Mouse (Mus musculus): ENCODE data around the gene Lcn3. TPM values are rescaled to one million over a fixed set of nuclear protein-coding genes. Genes with fewer than 3 reads are reported as not detected.
"Not testable (repeated sequence)": the region's sequence is repeated elsewhere in the genome, so short reads cannot be mapped to it uniquely, and the experiment has no call there.

Lcn3 gene
- 0.45 TPM in 1 of 2 replicates, not detected in the other for polyA plus RNA-seq (2014; fragmentation: Nextera tagmentation; extraction: Ambion mirVana)

- Histone ChIP-seq H3K27ac (ENCODE audit: low read depth, low read length) (no peak within 1 kb of the TSS), H3K9ac (ENCODE audit: low read depth, low read length) (no peak within 1 kb of the TSS), H3K4me1 (ENCODE audit: control insufficient read depth, insufficient read depth, low read length) (no peaks in the 10 kb centered on the region), H3K27me3 (ENCODE audit: control insufficient read depth, insufficient read depth, low read length) (no peaks in the 10 kb centered on the region), H3K4me3 (ENCODE audit: low read length) (no peak within 1 kb of the TSS), H3K9me3 (ENCODE audit: control insufficient read depth, low read length) (no peaks in the 10 kb centered on the region), H3K4me2 (replicated peaks; ENCODE audit: low read depth, low read length) (no peak within 1 kb of the TSS), H3K36me3 (ENCODE audit: control insufficient read depth, insufficient read depth, low read length) (no peaks in the 10 kb centered on the region)
- 56% methylated on average over 2 of the region's 2 CpGs for WGBS
- no peak for ATAC-seq (ENCODE audit: low FRiP score, low TSS enrichment)
Measured at GRCm38 (mm10) chr2:25765269-25765668, at the start of gene Lcn3. Gene Lcn3, plus strand, starts transcription at chr2:25765569.

GRCm38 (mm10) chr2:25717222-25717621 is 48.1 kb upstream of the Lcn3 start:
- ATAC-seq (ENCODE audit: low FRiP score, low TSS enrichment), result no peak
- Histone ChIP-seq H3K4me2 (replicated peaks; ENCODE audit: low read depth, low read length) (no peak overlapping the region), H3K9me3 (ENCODE audit: control insufficient read depth, low read length) (no peaks in the 10 kb centered on the region)

DNA sequence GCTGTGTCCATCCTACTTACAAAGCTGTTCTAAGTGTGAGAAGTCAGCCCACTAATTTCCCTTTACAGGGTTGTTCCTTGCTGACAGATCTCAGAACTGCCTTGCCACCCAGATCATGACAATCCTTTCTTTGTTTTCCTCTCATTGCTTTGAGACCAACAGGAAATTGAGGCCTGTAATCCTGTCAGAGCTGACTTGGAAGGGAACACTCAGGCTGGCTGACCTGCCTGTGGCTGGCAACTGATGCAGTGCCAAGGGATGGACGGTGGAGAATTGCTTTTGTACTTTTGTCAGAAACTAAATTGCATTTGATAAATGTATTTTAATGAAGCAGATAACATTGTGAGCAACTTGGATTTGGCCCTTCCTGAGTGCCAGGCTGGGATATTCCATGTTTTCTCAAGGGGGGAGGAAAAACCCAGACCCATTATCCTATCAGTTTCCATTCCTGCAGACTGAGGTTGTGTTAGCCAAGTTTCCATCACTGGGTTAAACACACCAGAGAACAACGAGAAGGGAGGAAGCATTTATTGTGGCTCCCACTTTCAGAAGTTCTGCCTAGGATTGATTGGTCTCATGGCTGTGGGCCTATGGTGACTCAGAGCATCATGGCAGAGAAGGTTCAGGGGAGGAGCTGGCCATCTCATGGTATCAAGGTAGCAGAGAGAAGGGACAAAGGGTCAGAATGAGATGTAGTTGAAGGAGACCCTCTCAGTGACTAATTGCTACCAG is 32.0 kb upstream of the Lcn3 start:
- H3K4me3 ChIP-seq (ENCODE audit: low read length), result no peak overlapping the region
- no peaks in the 10 kb centered on the region for H3K36me3 ChIP-seq (ENCODE audit: control insufficient read depth, insufficient read depth, low read length)
- WGBS, result 14% methylated on average over 2 of the region's 2 CpGs
- no peak overlapping the region for H3K9ac ChIP-seq (ENCODE audit: low read depth, low read length)
- no peaks in the 10 kb centered on the region for H3K9me3 ChIP-seq (ENCODE audit: control insufficient read depth, low read length)
- H3K4me1 ChIP-seq (ENCODE audit: control insufficient read depth, insufficient read depth, low read length), result no peaks in the 10 kb centered on the region
- H3K27me3 ChIP-seq (ENCODE audit: control insufficient read depth, insufficient read depth, low read length), result no peaks in the 10 kb centered on the region
- no peak overlapping the region for H3K4me2 ChIP-seq (replicated peaks; ENCODE audit: low read depth, low read length)
- peak; percentile 57; the same call in 1 of the 2 replicates for ATAC-seq (ENCODE audit: low FRiP score, low TSS enrichment)
- 0 out of 2 replicates have a peak overlapping the region, but pooled peaks have one; percentile 11 for H3K27ac ChIP-seq (ENCODE audit: low read depth, low read length)

More at GRCm38 (mm10) chr2:25717222-25717621, 48.1 kb upstream of the Lcn3 start:
- Histone ChIP-seq H3K27ac (ENCODE audit: low read depth, low read length) (no peak overlapping the region), H3K36me3 (ENCODE audit: control insufficient read depth, insufficient read depth, low read length) (no peaks in the 10 kb centered on the region), H3K9ac (ENCODE audit: low read depth, low read length) (no peak overlapping the region), H3K27me3 (ENCODE audit: control insufficient read depth, insufficient read depth, low read length) (no peaks in the 10 kb centered on the region), H3K4me1 (ENCODE audit: control insufficient read depth, insufficient read depth, low read length) (no peaks in the 10 kb centered on the region), H3K4me3 (ENCODE audit: low read length) (no peak overlapping the region)

- H3K27ac ChIP-seq (ENCODE audit: low read depth, low read length); H3K4me3 ChIP-seq (ENCODE audit: low read length): not testable (repeated sequence)
Measured at GRCm38 (mm10) chr2:25736709-25737108, 28.7 kb upstream of the Lcn3 start, which contains the start of gene Obp2b. Gene Obp2b, plus strand, starts transcription at chr2:25737009.

DNA sequence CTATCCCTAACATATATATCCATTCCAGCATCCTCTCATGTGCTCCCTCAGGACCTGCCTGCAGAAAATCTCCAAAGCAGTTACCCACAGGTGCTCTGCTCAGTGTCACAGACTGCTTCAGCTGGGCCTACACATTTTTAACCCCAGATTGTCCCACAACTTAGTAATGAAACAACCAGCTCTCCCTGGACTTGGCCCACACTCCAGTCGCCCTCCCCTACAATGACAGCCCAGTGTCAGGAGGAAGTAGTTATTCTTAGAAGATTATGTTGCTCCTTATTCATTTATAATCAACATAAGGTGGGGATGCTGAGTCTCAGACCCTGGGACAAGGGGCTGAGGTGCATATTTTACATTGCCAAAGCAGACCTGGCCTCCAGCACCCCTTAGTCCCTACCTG is 23.7 kb upstream of the Lcn3 start:
- no peak for ATAC-seq (ENCODE audit: low FRiP score, low TSS enrichment)
- WGBS, result 81% methylated on average over 1 of the region's 1 CpGs
- H3K36me3 ChIP-seq (ENCODE audit: control insufficient read depth, insufficient read depth, low read length), result no peaks in the 10 kb centered on the region

More at GRCm38 (mm10) chr2:25736709-25737108, 28.7 kb upstream of the Lcn3 start, which contains the start of gene Obp2b:
- WGBS, result 90% methylated on average over 3 of the region's 3 CpGs
- not testable (repeated sequence) for H3K9me3 ChIP-seq (ENCODE audit: control insufficient read depth, low read length); H3K4me2 ChIP-seq (replicated peaks; ENCODE audit: low read depth, low read length); ATAC-seq (ENCODE audit: low FRiP score, low TSS enrichment); H3K36me3 ChIP-seq (ENCODE audit: control insufficient read depth, insufficient read depth, low read length); H3K27me3 ChIP-seq (ENCODE audit: control insufficient read depth, insufficient read depth, low read length); H3K4me1 ChIP-seq (ENCODE audit: control insufficient read depth, insufficient read depth, low read length); H3K9ac ChIP-seq (ENCODE audit: low read depth, low read length)

GRCm38 (mm10) chr2:25754201-25754600 is 11.2 kb upstream of the Lcn3 start:
- no peak overlapping the region for H3K27ac ChIP-seq (ENCODE audit: low read depth, low read length)
- H3K9ac ChIP-seq (ENCODE audit: low read depth, low read length), result no peak overlapping the region
- no peak for ATAC-seq (ENCODE audit: low FRiP score, low TSS enrichment)
- H3K4me3 ChIP-seq (ENCODE audit: low read length), result no peak overlapping the region
- no peak overlapping the region for H3K4me2 ChIP-seq (replicated peaks; ENCODE audit: low read depth, low read length)
- no peaks in the 10 kb centered on the region for H3K36me3 ChIP-seq (ENCODE audit: control insufficient read depth, insufficient read depth, low read length)
- no peaks in the 10 kb centered on the region for H3K9me3 ChIP-seq (ENCODE audit: control insufficient read depth, low read length)
- 96% methylated on average over 1 of the region's 1 CpGs for WGBS
- H3K4me1 ChIP-seq (ENCODE audit: control insufficient read depth, insufficient read depth, low read length), result 0 out of 2 replicates have a peak, but pooled peaks cover 2% of the 10 kb centered on the region
- no peaks in the 10 kb centered on the region for H3K27me3 ChIP-seq (ENCODE audit: control insufficient read depth, insufficient read depth, low read length)

More for the DNA sequence above, 23.7 kb upstream of the Lcn3 start:
- Histone ChIP-seq H3K9ac (ENCODE audit: low read depth, low read length) (no peak overlapping the region), H3K27ac (ENCODE audit: low read depth, low read length) (no peak overlapping the region), H3K4me3 (ENCODE audit: low read length) (no peak overlapping the region), H3K4me2 (replicated peaks; ENCODE audit: low read depth, low read length) (no peak overlapping the region), H3K4me1 (ENCODE audit: control insufficient read depth, insufficient read depth, low read length) (no peaks in the 10 kb centered on the region), H3K27me3 (ENCODE audit: control insufficient read depth, insufficient read depth, low read length) (no peaks in the 10 kb centered on the region), H3K9me3 (ENCODE audit: control insufficient read depth, low read length) (no peaks in the 10 kb centered on the region)

DNA sequence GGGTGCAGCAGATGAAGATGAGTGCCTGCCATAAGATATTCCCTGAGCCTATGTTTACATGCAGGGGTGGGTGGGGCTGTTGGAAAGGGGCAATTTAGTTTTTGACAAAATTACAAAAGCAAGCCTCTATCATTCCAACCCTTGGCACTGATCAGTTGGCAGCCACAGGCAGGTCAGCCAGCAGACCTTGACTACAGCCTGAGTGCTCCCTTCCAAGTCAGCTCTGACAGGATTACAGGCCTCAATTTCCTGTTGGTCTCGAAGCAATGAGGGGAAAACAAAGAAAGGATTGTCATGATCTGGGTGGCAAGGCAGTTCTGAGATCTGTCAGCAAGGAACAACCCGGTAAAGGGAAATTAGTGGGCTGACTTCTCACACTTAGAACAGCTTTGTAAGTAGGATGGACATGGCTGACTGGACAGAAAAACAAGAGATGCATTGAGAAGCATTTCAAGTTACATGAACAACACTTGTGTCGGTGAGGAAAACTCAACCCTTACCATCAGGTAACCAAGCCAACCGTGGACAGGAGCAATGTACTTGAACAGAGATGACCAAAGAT is 7.2 kb upstream of the Lcn3 start:
- H3K4me1 ChIP-seq (ENCODE audit: control insufficient read depth, insufficient read depth, low read length), result 0 out of 2 replicates have a peak, but pooled peaks cover 2% of the 10 kb centered on the region
- WGBS, result 22% methylated on average over 4 of the region's 4 CpGs
- H3K4me2 ChIP-seq (replicated peaks; ENCODE audit: low read depth, low read length), result no peak overlapping the region
- peak; percentile 69 for ATAC-seq (ENCODE audit: low FRiP score, low TSS enrichment)
- no peaks in the 10 kb centered on the region for H3K9me3 ChIP-seq (ENCODE audit: control insufficient read depth, low read length)
- no peak overlapping the region for H3K4me3 ChIP-seq (ENCODE audit: low read length)
- H3K27me3 ChIP-seq (ENCODE audit: control insufficient read depth, insufficient read depth, low read length), result no peaks in the 10 kb centered on the region
- no peaks in the 10 kb centered on the region for H3K36me3 ChIP-seq (ENCODE audit: control insufficient read depth, insufficient read depth, low read length)
- H3K9ac ChIP-seq (ENCODE audit: low read depth, low read length), result no peak overlapping the region
- peak overlapping the region; percentile 67; the same call in 1 of the 2 replicates for H3K27ac ChIP-seq (ENCODE audit: low read depth, low read length)

DNA sequence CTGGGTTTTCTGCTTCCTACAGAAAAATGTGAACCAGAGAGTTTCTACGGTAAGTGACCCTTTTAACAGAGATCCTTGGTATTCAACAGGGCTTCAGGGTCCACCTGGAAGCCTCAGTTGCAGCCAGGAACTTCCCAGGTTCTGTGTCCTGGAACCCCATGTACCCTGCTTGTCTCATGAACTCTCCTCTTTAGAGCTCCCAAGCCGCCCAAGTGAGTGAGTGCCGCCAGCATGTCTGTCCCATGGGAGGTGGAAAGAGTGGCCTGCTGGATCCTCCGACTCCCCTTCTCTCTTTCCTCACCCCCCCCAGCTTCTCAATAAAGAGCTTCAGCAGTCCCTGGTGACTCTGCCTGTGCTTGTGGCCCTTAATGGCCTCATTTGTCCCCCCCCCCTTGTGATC is 2.4 kb downstream of the Lcn3 start:
- Histone ChIP-seq H3K4me3 (ENCODE audit: low read length) (no peak overlapping the region), H3K9ac (ENCODE audit: low read depth, low read length) (no peak overlapping the region), H3K27me3 (ENCODE audit: control insufficient read depth, insufficient read depth, low read length) (no peaks in the 10 kb centered on the region), H3K4me1 (ENCODE audit: control insufficient read depth, insufficient read depth, low read length) (no peaks in the 10 kb centered on the region), H3K9me3 (ENCODE audit: control insufficient read depth, low read length) (no peaks in the 10 kb centered on the region), H3K27ac (ENCODE audit: low read depth, low read length) (no peak overlapping the region), H3K36me3 (ENCODE audit: control insufficient read depth, insufficient read depth, low read length) (no peaks in the 10 kb centered on the region), H3K4me2 (replicated peaks; ENCODE audit: low read depth, low read length) (no peak overlapping the region)
- ATAC-seq (ENCODE audit: low FRiP score, low TSS enrichment), result no peak
- WGBS, result 83% methylated on average over 4 of the region's 4 CpGs

DNA sequence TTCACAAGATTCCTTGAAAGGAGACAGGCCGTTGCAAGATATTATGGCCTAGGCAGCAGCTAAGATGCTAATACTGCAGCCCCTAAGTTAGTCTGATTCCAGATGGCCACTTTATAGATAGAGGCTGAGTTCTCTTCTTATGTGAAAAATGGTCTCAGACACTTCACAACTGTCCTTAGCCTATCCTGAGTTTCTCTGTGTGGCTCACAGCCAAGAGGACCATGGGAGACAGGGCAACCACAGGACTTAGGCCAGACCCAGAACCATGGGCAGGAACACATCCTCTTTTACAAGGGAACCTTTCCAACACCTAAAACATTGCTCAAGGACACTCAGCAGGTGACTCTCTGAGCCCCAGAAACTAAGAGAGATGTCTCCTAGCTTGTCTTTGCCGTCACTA is 8.1 kb downstream of the Lcn3 start:
- H3K4me3 ChIP-seq (ENCODE audit: low read length), result no peak overlapping the region
- 92% methylated on average over 2 of the region's 2 CpGs for WGBS
- H3K4me1 ChIP-seq (ENCODE audit: control insufficient read depth, insufficient read depth, low read length), result no peaks in the 10 kb centered on the region
- ATAC-seq (ENCODE audit: low FRiP score, low TSS enrichment), result no peak
- H3K36me3 ChIP-seq (ENCODE audit: control insufficient read depth, insufficient read depth, low read length), result no peaks in the 10 kb centered on the region
- no peaks in the 10 kb centered on the region for H3K27me3 ChIP-seq (ENCODE audit: control insufficient read depth, insufficient read depth, low read length)
- H3K4me2 ChIP-seq (replicated peaks; ENCODE audit: low read depth, low read length), result no peak overlapping the region
- no peaks in the 10 kb centered on the region for H3K9me3 ChIP-seq (ENCODE audit: control insufficient read depth, low read length)
- H3K27ac ChIP-seq (ENCODE audit: low read depth, low read length), result no peak overlapping the region
- no peak overlapping the region for H3K9ac ChIP-seq (ENCODE audit: low read depth, low read length)

Data from kidney, embryonic 14.5 days (tissue).